Mouse (Mus musculus) lung, adult 2 months (tissue): ENCODE measurements around the gene Ubox5. TPM values are rescaled to one million over a fixed set of nuclear protein-coding genes. Genes with fewer than 3 reads are reported as not detected.

Source experiments
- DNase-seq: peaks from one replicate; pipeline ENCODE4 v3.0.0; 2022
- H3K4me1 ChIP-seq: fragments of 200-500 bp; 2 replicates; pipeline ENCODE4 v1.6.1; 2011; ENCODE audit warnings: low read length; ENCODE audit not compliant: control insufficient read depth, insufficient read depth
- H3K4me3 ChIP-seq: fragments of 200-500 bp; replicated peaks from 2 replicates; pipeline ENCODE3; 2011; ENCODE audit warnings: low read depth, mild to moderate bottlenecking, control low read depth, low read length; ENCODE audit errors: extremely low read depth
- CTCF ChIP-seq: fragments of 200-500 bp; IDR thresholded peaks from 2 replicates; pipeline ENCODE4 v1.5.1; 2011; ENCODE audit warnings: mild to moderate bottlenecking, low read length, control low read depth; ENCODE audit not compliant: insufficient read depth
- POLR2A ChIP-seq: fragments of 200-500 bp; IDR thresholded peaks from 2 replicates; pipeline ENCODE4 v1.6.1; 2011; ENCODE audit warnings: low read depth, mild to moderate bottlenecking, control low read depth, low read length, borderline replicate concordance; ENCODE audit errors: extremely low read depth
- WGBS: fragments of 180-500 bp; shearing (Covaris S2); methylation state at CpG from one replicate; pipeline ENCODE4 v1.1.7; 2018; 5-methylcytosine and 5-hydroxymethylcytosine counted together
- polyA plus RNA-seq: library from polyadenylated mRNA; depleted of rRNA; stranded (reverse); fragments of >200 nt; gene quantifications from 2 replicates; pipeline ENCODE4 v1.2.3, GENCODE M21; 2012; rRNA removed

Gene Ubox5
- polyA plus RNA-seq, 1 experiment = 6.0 TPM

GRCm38 (mm10) chr2:130563212-130564055, 66.4 kb downstream of the Ubox5 start, which contains the start of gene Mrps26:
Gene Mrps26, plus strand, starts transcription at chr2:130563742.
- peak; percentile 78; the same call in 1 of the 2 replicates for TF ChIP-seq POLR2A
- TF ChIP-seq CTCF = peak; percentile 38; the same call in 1 of the 2 replicates
- Histone ChIP-seq H3K4me3 (peak within 1 kb of the TSS; percentile 94), H3K4me1 (peaks cover 5% of the 10 kb centered on the region)
- DNase-seq = peak; percentile 87
- 1% methylated on average over 61 of the region's 61 CpGs for WGBS

GRCm38 (mm10) chr2:130558015-130558414, 71.8 kb downstream of the Ubox5 start:
- H3K4me1 ChIP-seq = no peaks in the 10 kb centered on the region
- 83% methylated on average over 2 of the region's 2 CpGs for WGBS
- TF ChIP-seq POLR2A (no peak), CTCF (no peak)
- H3K4me3 ChIP-seq = no peak overlapping the region
- no peak for DNase-seq

- 97% methylated on average over 2 of the region's 2 CpGs for WGBS
- no peak for TF ChIP-seq POLR2A
- DNase-seq = no peak
- Histone ChIP-seq H3K4me1 (no peaks in the 10 kb centered on the region), H3K4me3 (no peak overlapping the region)
These were observed 72.4 kb downstream of the Ubox5 start for GRCm38 (mm10) chr2:130557462-130557861.

GRCm38 (mm10) chr2:130556292-130556691, 73.5 kb downstream of the Ubox5 start:
- 88% methylated on average over 1 of the region's 1 CpGs for WGBS
- DNase-seq = no peak
- Histone ChIP-seq H3K4me1 (no peaks in the 10 kb centered on the region), H3K4me3 (no peak overlapping the region)
- TF ChIP-seq POLR2A (no peak), CTCF (no peak)

GRCm38 (mm10) chr2:130554841-130555240, 75.0 kb downstream of the Ubox5 start:
- no peak for TF ChIP-seq CTCF
- WGBS = 84% methylated on average over 7 of the region's 7 CpGs
- DNase-seq = no peak

GRCm38 (mm10) chr2:130546957-130547356, 82.9 kb downstream of the Ubox5 start:
- Histone ChIP-seq H3K4me3 (no peak overlapping the region), H3K4me1 (no peaks in the 10 kb centered on the region)
- no peak for DNase-seq
- WGBS = 80% methylated on average over 8 of the region's 8 CpGs
- no peak for TF ChIP-seq POLR2A
- no peak for TF ChIP-seq CTCF

More at GRCm38 (mm10) chr2:130554841-130555240, 75.0 kb downstream of the Ubox5 start:
- Histone ChIP-seq H3K4me1 (no peaks in the 10 kb centered on the region), H3K4me3 (no peak overlapping the region)

GRCm38 (mm10) chr2:130540266-130540665, 89.6 kb downstream of the Ubox5 start:
- Histone ChIP-seq H3K4me1 (no peaks in the 10 kb centered on the region), H3K4me3 (no peak overlapping the region)
- no peak for TF ChIP-seq POLR2A
- TF ChIP-seq CTCF = no peak
- no peak for DNase-seq
- 66% methylated on average over 9 of the region's 9 CpGs for WGBS

Other genes starting within 250 kb of the Ubox5 start
- 17.6 and 20.5 TPM in 2 replicates for gene Cpxm1, start 232.5 kb downstream of the Ubox5 start, polyA plus RNA-seq
- gene Gm28372, start 224.8 kb downstream of the Ubox5 start, polyA plus RNA-seq = not detected in 2 replicates
- gene 1700020A23Rik, start 224.8 kb downstream of the Ubox5 start, polyA plus RNA-seq = not detected in 2 replicates
- not detected in 2 replicates for gene Tmem239, start 223.6 kb downstream of the Ubox5 start, polyA plus RNA-seq
- gene Vps16, start 205.7 kb downstream of the Ubox5 start, polyA plus RNA-seq = 45.3 and 67.2 TPM in 2 replicates
- gene Pced1a, start 205.3 kb downstream of the Ubox5 start, polyA plus RNA-seq = 31.7 and 33.2 TPM in 2 replicates
- 56.5 and 64.3 TPM in 2 replicates for gene Ptpra, start 179.8 kb downstream of the Ubox5 start, polyA plus RNA-seq
- gene Mrps26, start 66.3 kb downstream of the Ubox5 start, polyA plus RNA-seq = 46.3 and 66.6 TPM in 2 replicates
- 0.28 TPM in 1 of 2 replicates, not detected in the other for gene Oxt, start 53.9 kb downstream of the Ubox5 start, polyA plus RNA-seq
- 0.26 TPM in 1 of 2 replicates, not detected in the other for gene Avp, start 47.5 kb downstream of the Ubox5 start, polyA plus RNA-seq
- gene Fastkd5, start within 50 bp of the Ubox5 start, polyA plus RNA-seq = 1.1 and 2.1 TPM in 2 replicates
- gene Lzts3, start 12.8 kb upstream of the Ubox5 start, polyA plus RNA-seq = 9.7 and 11.1 TPM in 2 replicates
- 61.0 and 70.3 TPM in 2 replicates for gene Ddrgk1, start 34.6 kb upstream of the Ubox5 start, polyA plus RNA-seq
- 16.5 and 17.1 TPM in 2 replicates for gene Itpa, start 37.6 kb upstream of the Ubox5 start, polyA plus RNA-seq
- gene Slc4a11, start 67.5 kb upstream of the Ubox5 start, polyA plus RNA-seq = 1.7 TPM in 2 replicates